Mouse (Mus musculus) liver, postnatal 0 days (tissue): ENCODE data around the gene Dscam. TPM values are rescaled to one million over a fixed set of nuclear protein-coding genes. Genes with fewer than 3 reads are reported as not detected.

Experiments used
- ATAC-seq: fragments of 200-750 bp; cut with Nextera tagmentation; 2 replicates; pipeline ENCODE4 v1.8.0; 2017; ENCODE audit warnings: mild to moderate bottlenecking, moderate library complexity
- DNase-seq: peaks from one replicate; pipeline ENCODE4 v3.0.0-alpha.2; 2016
- H3K27ac ChIP-seq: fragments of 300-500 bp; sonication (generic); 2 replicates; pipeline ENCODE4 v1.5.1; 2014; ENCODE audit warnings: antibody characterized with exemption, moderate library complexity, mild to moderate bottlenecking, low read depth
- H3K27me3 ChIP-seq: fragments of 300-500 bp; sonication (generic); 2 replicates; pipeline ENCODE4 v1.6.1; 2014; ENCODE audit warnings: low read length, control low read depth, mixed read lengths; ENCODE audit not compliant: insufficient read depth
- H3K36me3 ChIP-seq: fragments of 300-500 bp; sonication (generic); replicated peaks from 2 replicates; pipeline ENCODE4 v1.6.1; 2014; ENCODE audit warnings: mild to moderate bottlenecking, control low read depth, low read length, moderate library complexity, mixed read lengths; ENCODE audit not compliant: insufficient read depth
- H3K4me1 ChIP-seq: fragments of 300-500 bp; sonication (generic); 2 replicates; pipeline ENCODE4 v1.6.1; 2014; ENCODE audit warnings: antibody characterized with exemption, mild to moderate bottlenecking, control low read depth; ENCODE audit not compliant: insufficient read depth
- H3K4me2 ChIP-seq: fragments of 300-500 bp; sonication (generic); 2 replicates; pipeline ENCODE4 v1.6.1; 2014; ENCODE audit warnings: low read depth, mild to moderate bottlenecking, low read length, moderate library complexity, mixed read lengths
- H3K4me3 ChIP-seq: fragments of 300-500 bp; sonication (generic); 2 replicates; pipeline ENCODE4 v1.5.1; 2014; ENCODE audit warnings: low read depth, low read length
- H3K9ac ChIP-seq: fragments of 300-500 bp; sonication (generic); replicated peaks from 2 replicates; pipeline ENCODE4 v1.6.1; 2014; ENCODE audit warnings: mild to moderate bottlenecking, moderate library complexity
- H3K9me3 ChIP-seq: fragments of 300-500 bp; sonication (generic); 2 replicates; pipeline ENCODE4 v1.6.1; 2016; ENCODE audit warnings: mild to moderate bottlenecking, control low read depth, low read length, mixed read lengths
- CTCF ChIP-seq: sonication (generic); IDR thresholded peaks from 2 replicates; pipeline ENCODE4 v1.5.1; 2016; ENCODE audit warnings: antibody characterized with exemption, low read depth
- EP300 ChIP-seq: IDR thresholded peaks from 2 replicates; pipeline ENCODE4 v1.6.1; 2016; ENCODE audit warnings: antibody characterized with exemption, low read depth, mild to moderate bottlenecking
- WGBS: fragments of 180-500 bp; shearing (Covaris S2); extraction: QIAGEN DNeasy Blood & Tissue Kit; methylation state at CpG from one replicate; pipeline ENCODE4 v1.1.7; 2014; ENCODE audit not compliant: insufficient replicate concordance; 5-methylcytosine and 5-hydroxymethylcytosine counted together
- polyA plus RNA-seq: library from polyadenylated mRNA; unstranded; fragments of >200 nt; fragmentation: Nextera tagmentation; extraction: Ambion mirVana; gene quantifications from 2 replicates; pipeline ENCODE4 v1.2.1, GENCODE M21; 2015

The Dscam gene
- polyA plus RNA-seq, 1 experiment from 2014 or later, result not detected

GRCm38 (mm10) chr16:97127296-97127695 lies 43.3 kb downstream of the Dscam start:
- H3K4me3 ChIP-seq, result no peak overlapping the region
- DNase-seq (no peak), ATAC-seq (no peak)
- 60% methylated on average over 2 of the region's 2 CpGs for WGBS
- H3K9me3 ChIP-seq, result no peaks in the 10 kb centered on the region
- H3K4me1 ChIP-seq, result no peaks in the 10 kb centered on the region
- no peak overlapping the region for H3K27ac ChIP-seq
- no peak overlapping the region for H3K4me2 ChIP-seq
- no peak overlapping the region for H3K9ac ChIP-seq
- no peaks in the 10 kb centered on the region for H3K36me3 ChIP-seq
- TF ChIP-seq CTCF (no peak), EP300 (no peak)
- H3K27me3 ChIP-seq, result no peaks in the 10 kb centered on the region

GRCm38 (mm10) chr16:97110028-97110427 lies 60.5 kb downstream of the Dscam start:
- ATAC-seq (no peak), DNase-seq (no peak)
- 45% methylated on average over 4 of the region's 4 CpGs for WGBS
- Histone ChIP-seq H3K9me3 (no peaks in the 10 kb centered on the region), H3K4me3 (no peak overlapping the region), H3K9ac (no peak overlapping the region), H3K27me3 (no peaks in the 10 kb centered on the region), H3K4me2 (no peak overlapping the region), H3K4me1 (no peaks in the 10 kb centered on the region), H3K36me3 (no peaks in the 10 kb centered on the region), H3K27ac (no peak overlapping the region)
- TF ChIP-seq EP300 (no peak), CTCF (no peak)

GRCm38 (mm10) chr16:97105266-97105665 lies 65.3 kb downstream of the Dscam start:
- Histone ChIP-seq H3K4me1 (no peaks in the 10 kb centered on the region), H3K27ac (no peak overlapping the region), H3K36me3 (no peaks in the 10 kb centered on the region), H3K27me3 (no peaks in the 10 kb centered on the region), H3K4me2 (no peak overlapping the region), H3K4me3 (no peak overlapping the region), H3K9me3 (no peaks in the 10 kb centered on the region), H3K9ac (no peak overlapping the region)
- DNase-seq, result no peak
- no peak for ATAC-seq
- no peak for TF ChIP-seq CTCF
- TF ChIP-seq EP300, result no peak
- WGBS, result 27% methylated on average over 2 of the region's 2 CpGs

GRCm38 (mm10) chr16:97103046-97103445 lies 67.5 kb downstream of the Dscam start:
- Histone ChIP-seq H3K36me3 (no peaks in the 10 kb centered on the region), H3K4me2 (no peak overlapping the region), H3K27me3 (no peaks in the 10 kb centered on the region), H3K4me1 (no peaks in the 10 kb centered on the region), H3K27ac (no peak overlapping the region), H3K4me3 (no peak overlapping the region), H3K9ac (no peak overlapping the region), H3K9me3 (no peaks in the 10 kb centered on the region)
- ATAC-seq (no peak), DNase-seq (no peak)
- WGBS, result 32% methylated on average over 2 of the region's 2 CpGs
- TF ChIP-seq EP300 (no peak), CTCF (no peak)

GRCm38 (mm10) chr16:97100091-97100490 lies 70.5 kb downstream of the Dscam start:
- Histone ChIP-seq H3K9ac (no peak overlapping the region), H3K4me2 (no peak overlapping the region), H3K27me3 (no peaks in the 10 kb centered on the region), H3K36me3 (no peaks in the 10 kb centered on the region), H3K4me3 (no peak overlapping the region), H3K4me1 (no peaks in the 10 kb centered on the region), H3K27ac (no peak overlapping the region), H3K9me3 (no peaks in the 10 kb centered on the region)
- no peak for DNase-seq
- TF ChIP-seq CTCF (no peak), EP300 (no peak)
- no peak for ATAC-seq
- 72% methylated on average over 2 of the region's 2 CpGs for WGBS

- H3K4me1 ChIP-seq, result no peaks in the 10 kb centered on the region
- DNase-seq (no peak), ATAC-seq (no peak)
- no peak overlapping the region for H3K9ac ChIP-seq
- 75% methylated on average over 5 of the region's 5 CpGs for WGBS
- no peaks in the 10 kb centered on the region for H3K36me3 ChIP-seq
- H3K27ac ChIP-seq, result no peak overlapping the region
- no peaks in the 10 kb centered on the region for H3K9me3 ChIP-seq
- TF ChIP-seq CTCF (no peak), EP300 (no peak)
- H3K27me3 ChIP-seq, result no peaks in the 10 kb centered on the region
- H3K4me3 ChIP-seq, result no peak overlapping the region
- no peak overlapping the region for H3K4me2 ChIP-seq
Measured at GRCm38 (mm10) chr16:97098508-97098907, 72.0 kb downstream of the Dscam start.

- DNase-seq (no peak), ATAC-seq (no peak)
- Histone ChIP-seq H3K27ac (no peak overlapping the region), H3K27me3 (no peaks in the 10 kb centered on the region), H3K4me1 (no peaks in the 10 kb centered on the region), H3K9ac (no peak overlapping the region), H3K4me2 (no peak overlapping the region), H3K36me3 (no peaks in the 10 kb centered on the region), H3K4me3 (no peak overlapping the region), H3K9me3 (no peaks in the 10 kb centered on the region)
- WGBS, result 74% methylated on average over 2 of the region's 2 CpGs
- TF ChIP-seq EP300, result no peak
- TF ChIP-seq CTCF, result no peak
Measured at GRCm38 (mm10) chr16:97096709-97097108, 73.8 kb downstream of the Dscam start.
